Mouse (Mus musculus): ENCODE measurements around the gene Psmg3. TPM values are rescaled to one million over a fixed set of nuclear protein-coding genes. Genes with fewer than 3 reads are reported as not detected.
A peak's percentile ranks its signal among the peaks of the same experiment; 100 is the strongest.

Gene Psmg3
- polyA plus RNA-seq, 1 experiment from 2014 or later = 86.7 TPM

- H3K4me1 ChIP-seq (ENCODE audit: control insufficient read depth, insufficient read depth, low read length) = peaks cover 32% of the 10 kb centered on the region
- H3K9ac ChIP-seq (ENCODE audit: low read length) = no peak overlapping the region
- no peak overlapping the region for H3K27ac ChIP-seq (ENCODE audit: low read depth, low read length)
- H3K27me3 ChIP-seq (replicated peaks; ENCODE audit: control insufficient read depth, insufficient read depth, low read length) = no peaks in the 10 kb centered on the region
- H3K4me3 ChIP-seq (ENCODE audit: low read depth, low read length) = no peak overlapping the region
- H3K36me3 ChIP-seq (ENCODE audit: control insufficient read depth, insufficient read depth, low read length) = peaks cover 29% of the 10 kb centered on the region
- DNase-seq (ENCODE audit: low spot score) (no peak), ATAC-seq (no peak)
- WGBS = 92% methylated on average over 33 of the region's 33 CpGs
- H3K9me3 ChIP-seq (replicated peaks; ENCODE audit: control insufficient read depth, low read length) = no peaks in the 10 kb centered on the region
- H3K4me2 ChIP-seq (ENCODE audit: low read length) = no peak overlapping the region
Observed at GRCm38 (mm10) chr5:139799801-139800590, 26.7 kb downstream of the Psmg3 start.

GRCm38 (mm10) chr5:139799041-139799440, 27.6 kb downstream of the Psmg3 start:
- Histone ChIP-seq H3K27me3 (replicated peaks; ENCODE audit: control insufficient read depth, insufficient read depth, low read length) (no peaks in the 10 kb centered on the region), H3K4me1 (ENCODE audit: control insufficient read depth, insufficient read depth, low read length) (peaks cover 32% of the 10 kb centered on the region), H3K27ac (ENCODE audit: low read depth, low read length) (no peak overlapping the region), H3K9ac (ENCODE audit: low read length) (peak overlapping the region; percentile 70; the same call in 1 of the 2 replicates), H3K4me2 (ENCODE audit: low read length) (peak overlapping the region; percentile 78; the same call in 1 of the 2 replicates), H3K4me3 (ENCODE audit: low read depth, low read length) (no peak overlapping the region), H3K36me3 (ENCODE audit: control insufficient read depth, insufficient read depth, low read length) (peaks cover 29% of the 10 kb centered on the region), H3K9me3 (replicated peaks; ENCODE audit: control insufficient read depth, low read length) (no peaks in the 10 kb centered on the region)
- ATAC-seq (no peak), DNase-seq (ENCODE audit: low spot score) (no peak)
- WGBS = 92% methylated on average over 9 of the region's 9 CpGs

- Histone ChIP-seq H3K9ac (ENCODE audit: low read length) (peak overlapping the region; percentile 70), H3K4me3 (ENCODE audit: low read depth, low read length) (peak overlapping the region; percentile 30), H3K4me2 (ENCODE audit: low read length) (peak overlapping the region; percentile 78), H3K27ac (ENCODE audit: low read depth, low read length) (peak overlapping the region; percentile 97), H3K36me3 (ENCODE audit: control insufficient read depth, insufficient read depth, low read length) (peaks cover 29% of the 10 kb centered on the region), H3K9me3 (replicated peaks; ENCODE audit: control insufficient read depth, low read length) (no peaks in the 10 kb centered on the region), H3K4me1 (ENCODE audit: control insufficient read depth, insufficient read depth, low read length) (peaks cover 32% of the 10 kb centered on the region), H3K27me3 (replicated peaks; ENCODE audit: control insufficient read depth, insufficient read depth, low read length) (no peaks in the 10 kb centered on the region)
- no peak for DNase-seq (ENCODE audit: low spot score)
- 36% methylated on average over 12 of the region's 12 CpGs for WGBS
- peak; percentile 51 for ATAC-seq
Observed at GRCm38 (mm10) chr5:139798168-139798900, 28.4 kb downstream of the Psmg3 start.

GRCm38 (mm10) chr5:139797473-139798167, 29.1 kb downstream of the Psmg3 start:
- no peaks in the 10 kb centered on the region for H3K27me3 ChIP-seq (replicated peaks; ENCODE audit: control insufficient read depth, insufficient read depth, low read length)
- 17% methylated on average over 11 of the region's 11 CpGs for WGBS
- H3K4me2 ChIP-seq (ENCODE audit: low read length) = peak overlapping the region; percentile 78
- no peaks in the 10 kb centered on the region for H3K9me3 ChIP-seq (replicated peaks; ENCODE audit: control insufficient read depth, low read length)
- H3K36me3 ChIP-seq (ENCODE audit: control insufficient read depth, insufficient read depth, low read length) = peaks cover 29% of the 10 kb centered on the region
- peak; percentile 97 for DNase-seq (ENCODE audit: low spot score)
- peak overlapping the region; percentile 97 for H3K27ac ChIP-seq (ENCODE audit: low read depth, low read length)
- H3K4me3 ChIP-seq (ENCODE audit: low read depth, low read length) = peak overlapping the region; percentile 30
- H3K9ac ChIP-seq (ENCODE audit: low read length) = peak overlapping the region; percentile 70
- H3K4me1 ChIP-seq (ENCODE audit: control insufficient read depth, insufficient read depth, low read length) = peaks cover 35% of the 10 kb centered on the region
- peak; percentile 89 for ATAC-seq

DNA sequence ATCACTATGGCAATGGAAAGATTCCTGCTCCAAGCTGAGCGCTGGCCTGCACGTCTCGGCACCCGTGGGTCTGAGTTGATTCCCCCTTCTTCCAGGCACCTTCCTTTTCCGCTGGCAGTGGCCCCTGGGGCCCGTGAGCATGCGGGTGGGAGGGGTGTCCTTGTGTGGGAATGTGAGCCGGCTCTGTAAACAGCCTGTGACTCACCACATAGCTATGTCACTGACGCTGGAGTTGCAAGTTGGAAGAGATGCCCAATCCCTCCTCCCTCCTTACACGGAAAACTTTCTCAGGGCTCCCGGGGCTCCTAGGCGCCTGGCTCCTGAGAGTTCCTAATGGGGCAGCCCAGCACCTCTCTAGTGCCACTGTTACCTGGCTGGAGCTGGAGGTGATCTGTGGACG, 29.8 kb downstream of the Psmg3 start:
- Histone ChIP-seq H3K36me3 (ENCODE audit: control insufficient read depth, insufficient read depth, low read length) (peaks cover 27% of the 10 kb centered on the region), H3K9me3 (replicated peaks; ENCODE audit: control insufficient read depth, low read length) (no peaks in the 10 kb centered on the region), H3K4me1 (ENCODE audit: control insufficient read depth, insufficient read depth, low read length) (peaks cover 43% of the 10 kb centered on the region), H3K4me3 (ENCODE audit: low read depth, low read length) (0 out of 2 replicates have a peak overlapping the region, but pooled peaks have one; percentile 4), H3K4me2 (ENCODE audit: low read length) (peak overlapping the region; percentile 78), H3K27ac (ENCODE audit: low read depth, low read length) (peak overlapping the region; percentile 97), H3K27me3 (replicated peaks; ENCODE audit: control insufficient read depth, insufficient read depth, low read length) (no peaks in the 10 kb centered on the region), H3K9ac (ENCODE audit: low read length) (no peak overlapping the region)
- DNase-seq (ENCODE audit: low spot score) (peak; percentile 72), ATAC-seq (peak; percentile 44)
- WGBS = 26% methylated on average over 13 of the region's 13 CpGs

DNA sequence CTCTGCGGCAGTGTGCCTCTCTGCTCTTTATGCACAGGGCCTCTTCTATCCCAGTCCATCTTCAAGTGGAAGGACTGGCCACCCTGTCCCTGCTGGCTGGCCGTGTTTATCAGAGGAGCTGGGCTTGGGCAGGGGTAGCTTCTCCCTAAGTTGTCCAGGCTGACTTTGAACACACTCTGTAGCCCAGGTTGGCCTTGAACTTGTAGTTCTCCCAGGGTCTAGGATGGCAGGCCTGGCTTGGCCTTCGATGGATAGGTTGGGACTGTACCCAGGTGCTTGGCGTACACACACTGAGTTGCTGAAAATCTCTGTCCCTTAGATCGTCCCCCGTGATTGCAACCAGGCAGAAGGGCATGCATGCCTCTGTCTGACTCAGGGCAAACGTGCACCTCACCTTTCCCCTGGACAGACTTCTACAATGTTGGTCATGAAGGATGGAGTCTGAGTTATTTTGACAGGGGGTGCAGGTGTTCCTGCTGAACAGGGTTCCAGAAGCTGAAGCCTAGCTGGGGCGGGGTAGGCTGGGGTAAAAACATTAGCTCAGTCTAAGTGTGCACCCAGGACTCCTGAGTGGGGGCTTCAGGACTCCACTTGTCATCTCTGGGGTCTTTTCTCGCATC, 30.6 kb downstream of the Psmg3 start:
- Histone ChIP-seq H3K4me3 (ENCODE audit: low read depth, low read length) (no peak overlapping the region), H3K27ac (ENCODE audit: low read depth, low read length) (peak overlapping the region; percentile 97), H3K9ac (ENCODE audit: low read length) (no peak overlapping the region), H3K9me3 (replicated peaks; ENCODE audit: control insufficient read depth, low read length) (no peaks in the 10 kb centered on the region), H3K36me3 (ENCODE audit: control insufficient read depth, insufficient read depth, low read length) (peaks cover 20% of the 10 kb centered on the region), H3K4me2 (ENCODE audit: low read length) (no peak overlapping the region), H3K4me1 (ENCODE audit: control insufficient read depth, insufficient read depth, low read length) (peaks cover 44% of the 10 kb centered on the region), H3K27me3 (replicated peaks; ENCODE audit: control insufficient read depth, insufficient read depth, low read length) (no peaks in the 10 kb centered on the region)
- DNase-seq (ENCODE audit: low spot score) (no peak), ATAC-seq (no peak)
- WGBS = 76% methylated on average over 9 of the region's 9 CpGs

GRCm38 (mm10) chr5:139794938-139795337, 31.7 kb downstream of the Psmg3 start:
- Histone ChIP-seq H3K4me1 (ENCODE audit: control insufficient read depth, insufficient read depth, low read length) (peaks cover 47% of the 10 kb centered on the region), H3K36me3 (ENCODE audit: control insufficient read depth, insufficient read depth, low read length) (peaks cover 8% of the 10 kb centered on the region; the same call in 1 of the 2 replicates), H3K4me3 (ENCODE audit: low read depth, low read length) (no peak overlapping the region), H3K27ac (ENCODE audit: low read depth, low read length) (no peak overlapping the region), H3K9ac (ENCODE audit: low read length) (no peak overlapping the region), H3K4me2 (ENCODE audit: low read length) (no peak overlapping the region), H3K9me3 (replicated peaks; ENCODE audit: control insufficient read depth, low read length) (no peaks in the 10 kb centered on the region), H3K27me3 (replicated peaks; ENCODE audit: control insufficient read depth, insufficient read depth, low read length) (no peaks in the 10 kb centered on the region)
- ATAC-seq (no peak), DNase-seq (ENCODE audit: low spot score) (no peak)
- WGBS = 74% methylated on average over 10 of the region's 10 CpGs

- H3K4me3 ChIP-seq (ENCODE audit: low read depth, low read length) = no peak overlapping the region
- no peak for DNase-seq (ENCODE audit: low spot score)
- no peak overlapping the region for H3K9ac ChIP-seq (ENCODE audit: low read length)
- H3K27me3 ChIP-seq (replicated peaks; ENCODE audit: control insufficient read depth, insufficient read depth, low read length) = no peaks in the 10 kb centered on the region
- 0 out of 2 replicates have a peak, but pooled peaks cover under 1% of the 10 kb centered on the region for H3K36me3 ChIP-seq (ENCODE audit: control insufficient read depth, insufficient read depth, low read length)
- no peaks in the 10 kb centered on the region for H3K9me3 ChIP-seq (replicated peaks; ENCODE audit: control insufficient read depth, low read length)
- H3K4me2 ChIP-seq (ENCODE audit: low read length) = no peak overlapping the region
- H3K27ac ChIP-seq (ENCODE audit: low read depth, low read length) = no peak overlapping the region
- WGBS = 91% methylated on average over 5 of the region's 5 CpGs
- H3K4me1 ChIP-seq (ENCODE audit: control insufficient read depth, insufficient read depth, low read length) = peaks cover 46% of the 10 kb centered on the region
- ATAC-seq = no peak
Observed at GRCm38 (mm10) chr5:139794137-139794536, 32.5 kb downstream of the Psmg3 start.

Data from forebrain, embryonic 14.5 days (tissue).